Mouse (Mus musculus): ENCODE results near the gene Gm10762.

Gene Gm10762

DNA sequence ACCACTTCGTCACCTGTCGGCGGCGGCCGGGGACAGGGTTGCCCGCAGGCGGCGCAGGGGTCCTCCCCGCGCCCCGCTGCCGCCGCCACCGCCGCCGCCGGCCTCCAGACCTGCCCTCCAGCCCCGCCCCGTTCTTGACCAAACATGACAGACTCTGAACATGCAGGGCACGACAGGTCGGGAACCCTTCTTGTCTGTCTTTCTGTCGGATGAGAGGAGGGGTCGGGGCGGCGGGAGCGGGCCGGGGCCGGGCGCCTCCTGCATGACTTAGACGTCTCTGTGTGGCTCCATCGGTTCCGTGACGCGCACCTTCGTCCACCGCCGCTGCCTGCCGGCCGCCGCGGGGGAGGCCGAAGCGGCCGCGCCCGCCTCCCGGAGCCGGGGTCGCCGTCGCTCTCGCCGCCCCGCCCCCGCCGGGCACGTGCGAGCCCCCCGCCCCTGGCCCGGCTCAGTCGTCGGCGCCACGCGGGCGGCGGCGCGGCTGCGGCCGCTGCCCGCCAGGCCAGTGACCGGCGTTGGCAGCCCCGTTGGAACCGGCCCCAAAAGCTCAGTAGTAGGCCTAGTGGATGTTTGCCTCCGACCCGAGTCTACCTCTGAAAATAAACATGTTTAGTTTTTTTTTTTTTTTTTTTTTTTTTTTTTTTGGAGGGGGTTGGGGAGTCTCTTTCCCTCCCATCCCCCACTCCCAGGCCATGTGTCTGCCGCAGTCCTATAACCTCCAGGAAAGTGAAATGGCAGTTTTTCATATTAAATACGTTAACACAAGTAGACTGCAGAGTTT is at the start of gene Gm10762:
Gm10762 (minus strand) TSS at position 65 of the 781 bp plus-strand sequence.
- peak; percentile 9 to 39 for DNase-seq (ENCODE audit: low read depth in 2 of 2, low spot score in 2 of 2)

DNA sequence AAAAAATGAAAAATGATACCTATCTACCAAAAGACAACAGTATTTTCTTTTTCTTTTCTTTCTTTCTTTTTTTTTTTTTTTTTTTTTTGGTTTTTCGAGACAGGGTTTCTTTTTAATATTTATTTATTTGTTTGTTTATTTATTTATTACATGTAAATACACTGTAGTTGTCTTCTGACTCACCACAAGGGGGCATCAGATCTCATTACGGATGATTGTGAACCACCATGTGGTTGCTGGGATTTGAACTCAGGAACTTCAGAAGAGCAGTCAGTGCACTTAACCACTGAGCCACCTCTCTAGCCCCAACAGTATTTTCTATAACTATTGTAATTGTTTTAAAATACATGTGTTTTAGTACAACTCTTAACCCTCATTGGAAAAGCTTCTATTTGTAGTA is 41.3 kb upstream of the Gm10762 start:
- peak in 1 of 2 experiments; percentile 5 for DNase-seq (ENCODE audit: low read depth in 2 of 2, low spot score in 2 of 2)

DNA sequence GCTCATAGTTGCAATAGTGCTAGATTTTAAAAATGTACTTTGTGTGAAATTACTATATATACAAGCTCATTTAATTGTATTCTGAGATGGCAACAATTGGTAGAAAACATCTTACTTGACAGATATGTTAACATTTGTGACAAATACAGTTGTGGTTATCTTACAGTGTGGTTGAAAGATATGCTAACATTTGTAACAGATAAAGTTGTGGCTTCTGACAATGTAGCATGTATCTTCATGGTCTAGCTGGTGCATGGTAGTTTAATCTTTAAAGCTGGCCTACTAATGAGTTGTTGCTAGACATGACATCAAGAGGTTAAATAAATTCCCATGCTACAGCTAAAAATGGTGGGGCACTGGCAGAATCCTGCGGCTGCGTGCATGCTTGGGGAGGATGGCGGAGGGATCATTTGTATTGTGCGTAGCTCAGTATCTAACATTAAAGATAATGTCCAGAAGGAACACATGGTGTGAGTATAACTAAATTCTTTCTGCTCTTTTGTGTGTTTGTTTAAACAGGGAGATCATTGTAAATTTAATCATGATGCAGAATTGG is 38.7 kb upstream of the Gm10762 start:
- no peak for DNase-seq (ENCODE audit: low read depth in 2 of 2, low spot score in 2 of 2)

DNA sequence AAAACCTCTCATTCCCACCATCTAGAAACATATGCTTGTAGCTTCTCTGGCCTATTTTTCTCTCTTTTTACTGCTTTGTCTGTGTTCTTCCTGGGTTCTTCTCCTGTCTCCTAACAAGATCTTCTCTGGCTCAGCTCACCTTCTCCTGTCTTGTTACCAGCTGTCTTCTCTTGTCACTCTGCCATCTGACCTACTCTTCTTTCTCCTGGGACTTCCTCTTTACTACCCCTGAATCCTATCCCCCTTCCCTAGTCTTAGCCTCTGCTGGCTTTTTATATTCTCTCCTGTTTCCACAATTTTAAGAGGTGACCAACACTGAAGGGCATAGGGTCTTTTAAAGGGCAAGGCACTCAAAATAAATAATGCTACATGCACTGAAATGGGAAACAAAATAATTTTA is 37.3 kb upstream of the Gm10762 start:
- DNase-seq (ENCODE audit: low read depth in 2 of 2, low spot score in 2 of 2): no peak

DNA sequence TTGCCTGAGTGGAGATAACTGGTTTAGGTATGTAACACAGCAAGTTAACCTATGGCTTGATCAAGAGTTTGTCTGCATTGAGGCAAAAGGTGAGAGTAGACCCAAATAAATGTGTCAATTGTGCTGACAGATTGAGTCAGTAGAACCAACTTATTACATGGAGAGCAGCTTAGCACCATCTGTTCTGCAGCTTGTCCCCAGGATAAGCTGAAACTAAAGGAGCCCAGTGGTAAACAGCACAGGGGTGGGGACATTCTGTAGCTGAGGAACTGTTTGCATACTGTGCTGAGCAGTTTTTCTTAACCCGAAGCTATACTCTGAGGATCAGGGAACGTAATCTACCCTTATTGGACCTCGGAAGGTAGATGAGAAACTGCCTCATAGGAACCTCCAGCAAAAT is 17.2 kb upstream of the Gm10762 start:
- no peak for DNase-seq (ENCODE audit: low read depth in 2 of 2, low spot score in 2 of 2)

DNA sequence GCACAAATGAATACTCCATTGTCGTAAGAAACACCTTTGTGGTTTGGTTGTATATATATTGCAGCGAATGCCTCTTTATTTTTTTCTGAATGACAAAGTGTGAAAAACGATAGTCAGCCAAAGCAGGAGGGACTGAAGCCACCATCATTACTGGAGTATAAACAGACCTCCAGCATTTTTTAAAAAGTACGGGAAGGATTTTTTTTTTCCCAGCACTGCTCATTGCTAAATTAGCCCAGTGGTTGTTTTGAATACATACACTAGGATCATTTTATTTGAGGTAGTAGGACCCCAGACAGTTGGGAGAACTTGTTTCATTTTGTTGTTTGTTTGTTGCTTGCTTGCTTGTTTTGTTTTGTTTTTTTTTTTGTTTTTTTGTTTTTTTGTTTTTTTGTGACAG is 8.0 kb upstream of the Gm10762 start:
- DNase-seq (ENCODE audit: low read depth in 2 of 2, low spot score in 2 of 2): no peak

DNA sequence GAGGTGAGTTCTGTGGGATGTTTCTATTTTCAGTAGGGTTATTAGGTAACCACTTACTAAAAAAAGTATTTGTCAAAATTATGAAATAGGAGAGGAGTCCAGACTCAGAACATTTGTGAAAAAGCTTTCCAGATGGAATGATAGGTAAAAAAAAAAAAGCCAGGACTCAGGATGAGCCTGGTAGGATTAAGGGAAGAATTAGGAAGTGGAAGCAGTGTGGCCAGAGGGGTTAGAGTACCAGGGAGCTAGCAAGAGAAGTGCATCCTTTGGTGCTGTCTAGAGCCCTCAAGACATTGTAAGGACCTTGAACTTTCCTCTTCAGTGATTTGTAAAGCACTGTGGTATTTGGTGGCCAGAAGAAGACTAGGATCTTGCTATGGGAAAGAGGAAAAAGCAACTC is 4.8 kb upstream of the Gm10762 start:
- no peak for DNase-seq (ENCODE audit: low read depth in 2 of 2, low spot score in 2 of 2)

DNA sequence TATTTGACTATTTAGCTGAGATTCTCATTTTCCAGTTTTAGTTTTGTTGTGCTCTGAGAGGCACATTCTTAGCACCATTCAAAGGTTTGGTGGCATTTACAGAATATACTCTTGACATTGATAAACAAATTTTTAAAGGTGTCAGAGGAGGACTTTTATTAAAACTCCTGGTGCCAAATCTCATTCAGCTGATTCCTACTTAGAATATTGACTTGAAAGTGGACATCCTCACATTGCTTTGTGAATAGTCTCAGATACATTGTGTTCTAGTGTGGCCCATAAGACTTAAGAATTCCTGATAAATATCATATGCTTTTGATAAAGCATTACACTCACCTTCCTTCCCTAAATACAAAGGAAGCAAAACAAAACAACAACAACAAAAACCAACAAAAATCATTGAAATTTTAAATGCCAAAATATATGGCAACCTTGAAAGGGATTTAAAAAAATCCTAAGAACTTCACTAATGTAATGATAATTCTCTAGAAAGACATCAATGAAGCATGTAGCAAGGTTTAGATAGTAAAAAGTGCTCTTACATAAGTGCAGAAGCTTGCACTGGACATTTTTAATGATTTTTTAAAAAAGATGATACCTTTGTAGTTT is 1.1 kb upstream of the Gm10762 start:
- DNase-seq (ENCODE audit: low read depth in 2 of 2, low spot score in 2 of 2): no peak

DNA sequence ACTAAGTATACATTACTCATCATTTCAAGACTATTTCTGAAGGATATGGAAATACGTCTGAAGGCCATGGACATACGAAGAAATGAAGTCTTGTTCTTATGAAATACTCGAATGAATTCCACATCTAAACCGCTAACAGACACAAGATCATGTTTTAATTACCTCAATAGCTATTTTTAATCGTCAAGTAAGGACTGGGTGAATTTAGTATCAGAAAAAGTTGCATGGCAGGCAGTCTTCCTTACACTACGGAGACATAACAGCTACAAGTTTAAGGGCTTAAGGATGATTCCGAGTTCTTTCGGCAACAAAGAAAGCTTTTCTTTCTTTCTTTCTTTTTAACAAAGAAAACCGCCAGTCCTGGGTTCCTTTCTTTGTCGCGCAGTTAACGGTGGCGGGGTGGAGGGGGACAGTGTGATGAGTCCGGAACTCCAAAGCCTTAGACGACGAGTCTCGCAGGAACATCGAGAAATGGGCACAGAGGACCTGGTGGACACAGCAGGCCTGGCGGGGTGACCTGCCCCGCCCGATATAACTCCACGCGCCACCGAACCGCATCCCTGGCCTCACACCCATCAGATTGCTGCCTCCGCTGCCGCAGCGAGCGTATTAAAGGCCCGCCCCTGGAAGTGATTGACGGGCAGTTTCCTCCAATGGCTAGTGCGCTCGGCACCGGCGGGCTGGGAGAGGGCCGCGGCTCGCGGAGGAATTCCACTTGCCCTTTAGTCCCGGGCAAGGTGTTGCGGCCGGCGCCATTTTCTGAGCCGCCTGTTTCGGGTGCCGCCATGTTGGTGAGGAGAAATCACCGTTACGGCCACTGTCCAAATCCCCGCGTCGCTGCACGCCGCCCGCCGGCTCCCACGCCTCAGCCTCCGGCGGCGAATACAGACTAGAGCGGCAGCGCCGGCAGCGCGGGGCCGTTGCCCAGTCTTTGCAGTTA is 614 bp downstream of the Gm10762 start, which contains the start of gene Zc3h6:
Zc3h6 (plus strand) TSS at position 762 of the 940 bp plus-strand sequence.
- peak; percentile 97 for DNase-seq (ENCODE audit: low read depth in 2 of 2, low spot score in 2 of 2)

DNA sequence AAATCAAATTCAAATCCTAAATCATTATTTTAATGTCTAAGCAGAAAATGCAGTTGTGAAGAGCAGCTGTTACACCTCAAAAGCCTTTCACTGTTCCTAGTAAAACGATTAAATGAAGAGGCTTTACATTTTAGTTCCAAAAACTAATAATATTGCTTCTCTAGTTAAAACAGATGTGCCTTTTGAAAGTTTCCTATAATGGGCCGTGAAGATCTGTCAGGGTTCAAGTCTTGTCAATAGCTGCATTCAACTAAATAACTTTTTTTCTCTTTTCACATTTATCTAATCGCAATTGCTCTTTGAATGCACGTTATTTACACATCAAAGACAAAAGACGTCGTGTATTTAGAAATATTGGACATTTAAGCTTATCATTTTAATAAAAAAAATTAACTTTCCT is 1.3 kb downstream of the Gm10762 start:
- DNase-seq (ENCODE audit: low read depth in 2 of 2, low spot score in 2 of 2): no peak

DNA sequence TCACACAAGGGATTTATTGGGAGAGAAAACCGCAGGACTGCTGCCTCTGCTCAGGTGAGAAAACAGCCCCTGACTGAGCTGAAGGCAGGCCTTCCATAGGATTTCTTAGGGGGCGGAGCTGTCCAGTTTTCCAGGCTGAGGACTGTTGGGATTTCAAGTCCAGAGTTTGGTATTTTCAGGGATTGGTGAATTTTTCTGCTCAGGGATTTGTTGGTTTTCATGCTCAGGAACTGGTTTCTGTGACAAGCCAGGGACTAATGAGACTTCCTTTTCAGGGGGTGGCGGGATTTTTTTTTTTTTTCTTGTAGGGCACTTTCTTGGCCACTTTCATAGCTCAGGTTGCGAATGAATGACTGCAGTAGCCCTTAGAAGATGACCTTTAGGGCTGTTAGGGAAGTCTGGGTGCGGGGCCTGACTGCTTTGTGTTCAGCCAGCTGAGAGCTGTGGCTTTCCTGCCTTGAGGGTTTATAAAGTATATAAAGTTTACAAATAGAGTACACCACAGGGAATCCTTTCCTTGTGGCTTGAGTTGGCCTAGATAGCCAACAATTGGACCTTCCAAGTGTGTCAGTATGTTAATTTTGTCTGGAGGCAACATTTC is 1.9 kb downstream of the Gm10762 start:
- DNase-seq (ENCODE audit: low read depth in 2 of 2, low spot score in 2 of 2): no peak

DNA sequence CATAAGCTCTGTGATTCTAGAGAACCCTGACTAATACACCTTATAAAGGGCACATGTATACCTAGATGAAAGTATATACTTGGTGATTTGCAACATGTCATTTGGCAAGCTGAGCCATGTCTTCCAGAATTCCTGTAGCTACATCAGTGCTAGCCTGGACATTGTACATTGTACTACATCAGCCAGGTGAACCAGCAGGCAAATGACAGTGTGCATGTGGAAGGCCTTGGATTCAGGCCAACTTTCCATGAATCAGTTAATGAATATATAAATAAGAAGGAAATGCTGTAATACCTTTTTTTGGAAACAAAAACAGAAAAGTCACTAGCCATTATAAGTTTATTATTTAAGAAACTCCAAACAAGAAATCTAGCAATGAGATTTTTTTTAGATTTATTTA is 13.3 kb downstream of the Gm10762 start:
- no peak for DNase-seq (ENCODE audit: low read depth in 2 of 2, low spot score in 2 of 2)

DNA sequence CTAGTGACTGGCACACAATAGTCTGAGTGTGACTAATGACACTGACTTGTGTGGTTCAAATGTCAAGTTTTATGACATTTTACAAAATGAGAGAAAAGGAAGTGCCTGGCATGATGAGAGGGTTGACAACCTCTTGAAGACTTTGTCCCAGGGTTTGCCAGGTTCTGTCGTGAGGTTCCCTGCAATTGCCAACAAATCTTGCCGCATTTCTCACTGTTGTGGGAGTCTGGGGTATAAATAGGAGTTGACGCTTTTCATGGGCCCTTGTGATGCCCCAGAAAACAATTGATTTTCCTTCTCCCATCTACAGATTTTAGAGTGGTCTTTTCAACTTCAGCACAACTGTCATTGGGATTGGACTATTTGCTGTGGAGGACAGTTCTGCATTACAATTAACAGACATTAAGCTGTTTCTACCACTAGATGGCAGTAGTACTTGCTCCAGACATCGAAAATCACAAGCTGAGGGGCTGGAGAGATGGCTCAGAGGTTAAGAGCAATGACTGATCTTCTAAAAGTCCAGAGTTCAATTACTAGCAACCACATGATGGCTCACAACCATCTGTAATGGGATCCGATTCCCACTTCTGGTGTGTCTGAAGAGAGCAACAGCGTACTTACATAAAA is 19.4 kb downstream of the Gm10762 start:
- peak; percentile 28 to 59 for DNase-seq (ENCODE audit: low read depth in 2 of 2, low spot score in 2 of 2)

DNA sequence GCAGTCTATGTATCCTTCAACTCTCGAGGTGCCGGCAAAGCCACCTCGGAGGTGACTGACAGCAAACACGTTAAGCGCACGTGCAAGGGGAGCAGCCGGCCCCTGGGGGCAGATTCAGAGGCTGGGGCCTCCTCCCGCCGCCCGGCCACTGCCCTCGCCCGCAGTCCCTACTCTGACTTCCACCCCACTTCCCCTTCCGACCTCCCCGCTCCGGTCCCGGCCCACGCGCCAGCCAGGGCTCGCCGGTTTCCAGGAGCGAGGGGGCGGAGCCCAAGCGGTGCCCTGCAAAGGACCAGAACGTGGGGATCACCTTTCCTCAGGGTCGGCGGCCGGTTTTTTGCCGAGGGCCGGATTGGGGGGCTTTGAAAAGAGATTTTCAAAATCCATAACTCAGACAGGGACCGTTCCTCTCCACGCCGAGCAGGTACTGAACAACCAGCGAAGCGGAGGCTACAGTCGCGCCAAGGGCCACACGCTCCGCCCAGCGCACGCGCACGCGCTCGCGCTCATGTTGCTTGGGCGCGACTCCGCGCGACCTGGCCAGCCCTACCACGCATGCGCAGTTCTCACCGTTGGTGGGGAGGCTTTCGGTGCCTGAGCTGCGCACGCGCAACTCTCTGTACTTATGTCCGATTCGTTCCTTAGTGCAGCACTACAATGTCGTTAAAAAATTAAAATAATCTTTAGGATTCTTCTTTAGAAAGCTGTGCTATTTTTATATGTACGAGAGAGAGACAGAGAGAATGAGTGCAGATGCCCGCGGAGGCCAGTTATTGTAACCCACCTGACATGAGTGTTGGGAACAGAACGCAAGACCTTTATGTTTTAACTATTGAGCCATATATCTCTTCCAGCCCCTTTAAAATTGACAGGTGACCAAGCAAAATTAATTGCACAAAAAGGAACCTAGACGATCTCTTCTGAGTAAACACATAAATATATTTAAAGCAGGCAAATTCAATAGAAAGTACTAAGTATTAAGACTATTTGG is 23.7 kb downstream of the Gm10762 start, which contains the start of gene Zc3h8:
Zc3h8 (minus strand) TSS at position 540 of the 991 bp plus-strand sequence.
- peak; percentile 94 to 95 for DNase-seq (ENCODE audit: low read depth in 2 of 2, low spot score in 2 of 2)

DNA sequence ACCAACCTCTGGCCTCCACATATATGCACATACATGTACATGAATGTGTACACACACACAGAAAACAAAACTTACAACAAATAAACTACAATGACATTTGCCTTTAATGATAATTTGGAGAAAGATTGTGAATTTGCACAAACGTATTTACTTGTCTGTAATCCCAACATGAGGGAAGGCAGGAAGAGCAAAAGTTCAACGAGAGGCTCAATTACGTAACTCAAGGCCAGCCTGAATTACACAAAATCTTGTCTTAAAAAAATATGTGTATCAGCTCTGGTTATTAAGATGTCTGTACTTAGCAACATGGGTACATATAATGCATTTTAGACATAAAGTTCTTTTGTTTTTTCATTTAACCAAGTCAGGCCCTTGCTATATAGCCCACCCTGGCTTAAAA is 31.3 kb downstream of the Gm10762 start:
- DNase-seq (ENCODE audit: low read depth in 2 of 2, low spot score in 2 of 2): no peak

DNA sequence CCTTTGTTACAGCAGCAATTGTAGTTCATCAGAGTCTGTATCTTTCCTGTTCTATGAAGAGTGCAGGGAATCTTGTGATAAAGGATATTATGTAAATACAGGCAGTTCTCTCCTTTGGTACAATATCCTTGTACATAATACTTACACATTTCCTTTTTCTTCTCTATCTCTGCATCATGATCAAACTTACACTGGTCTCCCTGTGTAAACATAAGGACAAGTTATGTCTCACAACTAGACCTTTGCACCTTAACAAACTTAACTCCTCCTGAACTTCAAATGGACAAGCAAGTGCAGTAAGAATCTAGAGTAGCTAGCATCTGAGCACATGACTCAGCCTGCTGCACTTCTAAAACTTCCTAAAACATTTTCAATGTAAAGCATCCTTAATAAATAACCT is 36.8 kb downstream of the Gm10762 start:
- DNase-seq (ENCODE audit: low read depth in 2 of 2, low spot score in 2 of 2): no peak

DNA sequence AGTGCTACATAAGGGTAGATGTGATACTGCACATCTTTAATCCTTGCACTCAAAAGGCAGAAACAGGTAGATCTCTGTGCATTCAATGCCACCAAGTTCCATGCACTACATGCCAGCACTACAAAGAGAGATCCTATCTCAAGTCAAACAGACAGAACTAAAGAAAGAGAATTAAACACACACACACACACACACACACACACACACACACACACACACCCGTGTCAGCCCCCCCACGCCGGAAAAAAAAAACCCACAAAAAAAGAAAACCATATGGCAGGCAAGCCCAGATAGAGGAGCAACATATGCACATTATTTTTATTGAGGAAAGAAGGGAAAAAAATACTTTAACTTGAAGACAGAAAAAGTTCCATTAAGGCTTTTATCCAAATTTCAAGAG is 39.1 kb downstream of the Gm10762 start:
- DNase-seq (ENCODE audit: low read depth in 2 of 2, low spot score in 2 of 2): no peak

DNA sequence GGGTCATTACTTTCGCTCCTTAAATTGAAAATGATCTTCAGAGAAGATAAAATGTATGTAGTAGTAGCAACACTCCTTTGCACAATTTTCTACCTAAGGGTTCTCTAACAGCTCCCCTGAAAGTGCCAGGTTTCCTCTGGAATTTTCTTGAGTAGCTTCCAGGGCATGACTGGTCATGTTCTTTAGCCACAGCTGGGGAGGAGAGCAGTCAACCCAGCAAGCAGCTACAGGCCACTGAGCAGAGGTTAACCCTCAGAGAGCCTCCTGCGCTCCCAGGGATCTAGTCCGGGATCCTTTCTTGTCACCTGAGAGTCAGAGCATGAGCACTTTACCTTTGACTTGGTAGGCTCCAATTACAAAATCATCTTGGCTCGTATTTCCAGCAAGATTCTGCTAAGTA is 42.7 kb downstream of the Gm10762 start:
- no peak for DNase-seq (ENCODE audit: low read depth in 2 of 2, low spot score in 2 of 2)
